Mouse (Mus musculus) E14TG2a.4 (cell line): ENCODE results near the gene Dhx9.

Source experiments
- H3K27me3 ChIP-seq: 2 replicates; pipeline ENCODE4 v1.6.1; 2014; ENCODE audit warnings: low read length, control low read depth; ENCODE audit not compliant: insufficient read depth
- H3K36me3 ChIP-seq: 2 replicates; pipeline ENCODE4 v1.6.1; 2014; ENCODE audit warnings: low read length, control low read depth; ENCODE audit not compliant: insufficient read depth
- H3K4me1 ChIP-seq: replicated peaks from 2 replicates; pipeline ENCODE4 v1.6.1; 2014; ENCODE audit warnings: low read depth, low read length, control low read depth
- H3K4me3 ChIP-seq: replicated peaks from 2 replicates; pipeline ENCODE4 v1.5.1; 2014; ENCODE audit warnings: mild to moderate bottlenecking, low read length
- H3K9me3 ChIP-seq: 2 replicates; pipeline ENCODE4 v1.6.1; 2014; ENCODE audit warnings: low read length, control low read depth
- CTCF ChIP-seq: conservative IDR thresholded peaks from 2 replicates; pipeline ENCODE4 v1.5.1; 2014; ENCODE audit warnings: low read length
- NANOG ChIP-seq: IDR thresholded peaks from 2 replicates; pipeline ENCODE4 v1.6.1; 2014; ENCODE audit warnings: borderline replicate concordance, low read length, mixed read lengths
- POU5F1 ChIP-seq: IDR thresholded peaks from 2 replicates; pipeline ENCODE4 v1.6.1; 2014; ENCODE audit warnings: low read length, borderline replicate concordance

Gene Dhx9

GRCm38 (mm10) chr1:153461796-153462195 is 25.7 kb downstream of the Dhx9 start:
- Histone ChIP-seq H3K4me3 (no peak overlapping the region), H3K4me1 (peaks cover 39% of the 10 kb centered on the region), H3K27me3 (no peaks in the 10 kb centered on the region), H3K36me3 (peaks cover 100% of the 10 kb centered on the region), H3K9me3 (no peaks in the 10 kb centered on the region)
- TF ChIP-seq POU5F1 (no peak), CTCF (no peak), NANOG (no peak)

DNA sequence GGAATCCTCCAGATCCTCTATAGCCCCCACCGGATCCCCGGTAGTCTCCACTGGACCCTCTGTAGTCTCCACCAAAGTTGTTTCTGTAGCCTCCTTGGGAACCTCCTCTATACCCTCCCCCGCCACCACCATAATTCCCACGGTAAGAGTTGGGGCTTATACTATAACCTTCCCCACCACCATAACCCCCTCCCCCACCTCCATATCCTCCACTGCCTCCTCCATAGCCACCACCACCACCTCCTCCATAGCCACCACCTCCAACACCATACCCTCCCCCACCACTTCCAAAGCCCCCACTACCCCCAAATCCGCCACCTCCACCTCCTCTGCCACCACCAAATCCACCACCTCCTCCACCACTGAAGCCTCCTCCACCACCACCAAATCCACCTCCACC is 31.3 kb downstream of the Dhx9 start:
- Histone ChIP-seq H3K9me3 (no peaks in the 10 kb centered on the region), H3K4me3 (no peak overlapping the region), H3K36me3 (peaks cover 93% of the 10 kb centered on the region), H3K4me1 (peaks cover 72% of the 10 kb centered on the region), H3K27me3 (no peaks in the 10 kb centered on the region)
- TF ChIP-seq CTCF, result no peak
- TF ChIP-seq POU5F1, result no peak
- TF ChIP-seq NANOG, result no peak

- TF ChIP-seq CTCF, result no peak
- TF ChIP-seq POU5F1, result no peak
- no peak for TF ChIP-seq NANOG
- H3K36me3 ChIP-seq, result peaks cover 82% of the 10 kb centered on the region
- peaks cover 55% of the 10 kb centered on the region for H3K4me1 ChIP-seq
- no peaks in the 10 kb centered on the region for H3K27me3 ChIP-seq
- no peaks in the 10 kb centered on the region for H3K9me3 ChIP-seq
- H3K4me3 ChIP-seq, result no peak overlapping the region
These were observed 34.3 kb downstream of the Dhx9 start for GRCm38 (mm10) chr1:153453146-153453642.

GRCm38 (mm10) chr1:153451237-153452154 is 36.0 kb downstream of the Dhx9 start:
- H3K4me3 ChIP-seq, result no peak overlapping the region
- no peaks in the 10 kb centered on the region for H3K27me3 ChIP-seq
- no peaks in the 10 kb centered on the region for H3K9me3 ChIP-seq
- TF ChIP-seq NANOG (no peak), POU5F1 (no peak), CTCF (peak; percentile 80)
- H3K4me1 ChIP-seq, result peaks cover 40% of the 10 kb centered on the region
- peaks cover 73% of the 10 kb centered on the region for H3K36me3 ChIP-seq

GRCm38 (mm10) chr1:153446120-153446831 is 41.2 kb downstream of the Dhx9 start:
- no peak for TF ChIP-seq POU5F1
- TF ChIP-seq CTCF, result peak; percentile 35
- TF ChIP-seq NANOG, result no peak
- Histone ChIP-seq H3K4me1 (peaks cover 3% of the 10 kb centered on the region; the same call in 1 of the 2 replicates), H3K36me3 (peaks cover 26% of the 10 kb centered on the region), H3K9me3 (no peaks in the 10 kb centered on the region), H3K4me3 (no peak overlapping the region), H3K27me3 (no peaks in the 10 kb centered on the region)

DNA sequence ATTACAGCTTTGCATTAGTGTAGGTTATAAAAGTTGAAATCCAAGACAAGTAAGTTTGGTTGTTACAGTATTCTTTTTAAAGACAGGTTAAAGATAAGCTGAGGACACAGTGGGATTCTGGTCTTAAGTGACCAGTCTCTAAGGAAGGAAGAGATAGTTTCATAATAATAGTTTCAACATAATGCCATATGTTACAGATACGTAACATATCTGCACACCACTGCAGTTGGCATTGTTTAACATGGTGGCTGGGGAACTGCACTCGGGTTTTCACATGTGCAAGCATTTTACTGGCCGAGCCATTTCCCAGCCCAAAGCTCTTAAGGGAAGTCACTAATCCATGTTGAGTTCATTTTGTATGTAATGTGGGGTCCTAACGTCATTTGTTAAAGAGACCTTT is 43.8 kb downstream of the Dhx9 start:
- no peaks in the 10 kb centered on the region for H3K4me1 ChIP-seq
- peaks cover 12% of the 10 kb centered on the region for H3K36me3 ChIP-seq
- TF ChIP-seq CTCF (no peak), NANOG (no peak), POU5F1 (no peak)
- no peak overlapping the region for H3K4me3 ChIP-seq
- H3K27me3 ChIP-seq, result no peaks in the 10 kb centered on the region
- H3K9me3 ChIP-seq, result no peaks in the 10 kb centered on the region

- TF ChIP-seq NANOG (no peak), CTCF (no peak), POU5F1 (no peak)
- no peaks in the 10 kb centered on the region for H3K9me3 ChIP-seq
- H3K36me3 ChIP-seq, result peaks cover 7% of the 10 kb centered on the region; the same call in 1 of the 2 replicates
- no peak overlapping the region for H3K4me3 ChIP-seq
- H3K27me3 ChIP-seq, result no peaks in the 10 kb centered on the region
- no peaks in the 10 kb centered on the region for H3K4me1 ChIP-seq
These were observed 44.4 kb downstream of the Dhx9 start for GRCm38 (mm10) chr1:153443019-153443418.

DNA sequence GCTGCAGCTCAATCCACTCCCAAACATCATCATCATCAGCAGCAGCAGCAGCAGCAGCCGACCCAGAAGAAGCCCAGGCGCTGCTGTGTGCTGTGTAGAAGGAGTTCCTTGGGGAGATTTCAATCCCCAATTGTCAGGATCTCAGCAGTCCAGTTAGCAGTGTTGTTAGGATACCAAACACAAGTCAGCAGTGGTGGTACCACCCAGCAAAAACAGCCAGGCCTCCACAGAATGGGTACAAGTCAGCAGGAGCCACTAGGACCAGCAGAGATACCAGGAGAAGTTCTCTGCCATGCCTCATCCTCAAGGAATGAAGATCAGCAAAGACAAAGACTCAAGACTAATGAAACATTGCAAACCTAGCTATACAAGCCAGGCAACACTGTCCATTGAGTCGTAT is 45.8 kb downstream of the Dhx9 start:
- Histone ChIP-seq H3K4me1 (no peaks in the 10 kb centered on the region), H3K4me3 (no peak overlapping the region)
- no peak for TF ChIP-seq NANOG
- no peak for TF ChIP-seq POU5F1
- TF ChIP-seq CTCF, result no peak

More for the DNA sequence above, 45.8 kb downstream of the Dhx9 start:
- no peaks in the 10 kb centered on the region for H3K36me3 ChIP-seq
- H3K9me3 ChIP-seq, result no peaks in the 10 kb centered on the region
- 0 out of 2 replicates have a peak, but pooled peaks cover under 1% of the 10 kb centered on the region for H3K27me3 ChIP-seq
